Mouse (Mus musculus) spleen, postnatal 36 days (tissue): ENCODE data around the gene Nckipsd.

ENCODE experiments used
- DNase-seq, 2 experiments: peaks; one replicate each; pipeline ENCODE4 v3.0.0; 2022; ENCODE audit warnings: low spot score in 2 of 2, mixed read lengths in 1 of 2

Gene Nckipsd

GRCm38 (mm10) chr9:108847374-108847773, 39.2 kb downstream of the Nckipsd start:
- no peak for DNase-seq

- no peak for DNase-seq
Measured at GRCm38 (mm10) chr9:108848419-108848818, 40.3 kb downstream of the Nckipsd start.

GRCm38 (mm10) chr9:108852976-108853375, 44.8 kb downstream of the Nckipsd start, which contains the start of gene Slc26a6:
Gene Slc26a6 (plus strand): TSS chr9:108853283.
- DNase-seq = no peak

- peak; percentile 92 to 93 for DNase-seq
Measured at GRCm38 (mm10) chr9:108853635-108854240, 45.6 kb downstream of the Nckipsd start.

GRCm38 (mm10) chr9:108854241-108854696, 46.1 kb downstream of the Nckipsd start:
- peak; percentile 85 to 87 for DNase-seq

GRCm38 (mm10) chr9:108855335-108855734, 47.2 kb downstream of the Nckipsd start:
- DNase-seq = no peak

GRCm38 (mm10) chr9:108858792-108859527, 50.8 kb downstream of the Nckipsd start:
- no peak for DNase-seq
